Mouse (Mus musculus) intestine, postnatal 0 days (tissue): ENCODE results near the gene Lrrc43. TPM values are rescaled to one million over a fixed set of nuclear protein-coding genes. Genes with fewer than 3 reads are reported as not detected.
"Not testable (repeated sequence)": the region's sequence is repeated elsewhere in the genome, so short reads cannot be mapped to it uniquely, and the experiment has no call there.

Experiments used
- ATAC-seq: fragments of 200-750 bp; cut with Nextera tagmentation; 2 replicates; pipeline ENCODE4 v1.8.0; 2017; ENCODE audit warnings: mild to moderate bottlenecking, moderate TSS enrichment, moderate library complexity
- H3K27ac ChIP-seq: fragments of 300-500 bp; sonication (generic); 2 replicates; pipeline ENCODE4 v1.5.1; 2014; ENCODE audit warnings: mild to moderate bottlenecking, low read depth, low read length, moderate library complexity
- H3K27me3 ChIP-seq: fragments of 300-500 bp; sonication (generic); replicated peaks from 2 replicates; pipeline ENCODE4 v1.6.1; 2014; ENCODE audit warnings: low read length, mixed read lengths; ENCODE audit not compliant: control insufficient read depth, insufficient read depth
- H3K36me3 ChIP-seq: fragments of 300-500 bp; sonication (generic); 2 replicates; pipeline ENCODE4 v1.6.1; 2014; ENCODE audit warnings: mild to moderate bottlenecking, moderate library complexity; ENCODE audit not compliant: control insufficient read depth, insufficient read depth
- H3K4me1 ChIP-seq: fragments of 300-500 bp; sonication (generic); replicated peaks from 2 replicates; pipeline ENCODE4 v1.6.1; 2014; ENCODE audit warnings: antibody characterized with exemption, low read length, mixed read lengths; ENCODE audit not compliant: control insufficient read depth, insufficient read depth
- H3K4me2 ChIP-seq: fragments of 300-500 bp; sonication (generic); replicated peaks from 2 replicates; pipeline ENCODE4 v1.6.1; 2014; ENCODE audit warnings: low read depth, mild to moderate bottlenecking, moderate library complexity
- H3K4me3 ChIP-seq: fragments of 300-500 bp; sonication (generic); 2 replicates; pipeline ENCODE4 v1.5.1; 2014; ENCODE audit warnings: low read depth, low read length
- H3K9ac ChIP-seq: fragments of 300-500 bp; sonication (generic); 2 replicates; pipeline ENCODE4 v1.6.1; 2014; ENCODE audit warnings: mild to moderate bottlenecking, low read depth, low read length
- H3K9me3 ChIP-seq: fragments of 300-500 bp; sonication (generic); 2 replicates; pipeline ENCODE4 v1.6.1; 2016; ENCODE audit warnings: mixed run types; ENCODE audit not compliant: control insufficient read depth
- CTCF ChIP-seq: sonication (generic); IDR thresholded peaks from 2 replicates; pipeline ENCODE4 v1.5.1; 2016; ENCODE audit warnings: low read depth, mild to moderate bottlenecking, control low read depth, antibody characterized with exemption, moderate library complexity
- WGBS: fragments of 180-500 bp; shearing (Covaris S2); extraction: QIAGEN DNeasy Blood & Tissue Kit; methylation state at CpG from one replicate; pipeline ENCODE4 v1.1.7; 2014; 5-methylcytosine and 5-hydroxymethylcytosine counted together
- polyA plus RNA-seq: library from polyadenylated mRNA; unstranded; fragments of >200 nt; fragmentation: Nextera tagmentation; extraction: Ambion mirVana; gene quantifications from 2 replicates; pipeline ENCODE4 v1.2.1, GENCODE M21; 2015

Lrrc43 gene
- polyA plus RNA-seq, 1 experiment from 2014 or later: not detected

GRCm38 (mm10) chr5:123510160-123510559 lies 21.1 kb downstream of the Lrrc43 start, which contains the start of gene B3gnt4:
B3gnt4 (plus strand) TSS chr5:123510460.
- no peak for TF ChIP-seq CTCF
- 0 out of 2 replicates have a peak, but pooled peaks cover 4% of the 10 kb centered on the region for H3K4me1 ChIP-seq
- no peak within 1 kb of the TSS for H3K9ac ChIP-seq
- H3K27ac ChIP-seq: no peak within 1 kb of the TSS
- no peak within 1 kb of the TSS for H3K4me3 ChIP-seq
- H3K36me3 ChIP-seq: no peaks in the 10 kb centered on the region; the same call in 1 of the 2 replicates
- no peak within 1 kb of the TSS for H3K4me2 ChIP-seq
- WGBS: 92% methylated on average over 5 of the region's 5 CpGs
- peaks cover 19% of the 10 kb centered on the region; the same call in 1 of the 2 replicates for H3K27me3 ChIP-seq
- no peaks in the 10 kb centered on the region for H3K9me3 ChIP-seq
- ATAC-seq: no peak

GRCm38 (mm10) chr5:123511426-123511825 lies 22.3 kb downstream of the Lrrc43 start:
- not testable (repeated sequence) for H3K4me1 ChIP-seq, H3K9me3 ChIP-seq, H3K4me3 ChIP-seq, ATAC-seq, H3K27ac ChIP-seq, H3K4me2 ChIP-seq, H3K9ac ChIP-seq, H3K36me3 ChIP-seq
- H3K27me3 ChIP-seq: peaks cover 17% of the 10 kb centered on the region; the same call in 1 of the 2 replicates
- 87% methylated on average over 3 of the region's 3 CpGs for WGBS

GRCm38 (mm10) chr5:123512102-123512501 lies 23.0 kb downstream of the Lrrc43 start:
- no peak for TF ChIP-seq CTCF
- no peaks in the 10 kb centered on the region for H3K9me3 ChIP-seq
- H3K4me1 ChIP-seq: 0 out of 2 replicates have a peak, but pooled peaks cover 4% of the 10 kb centered on the region
- no peak overlapping the region for H3K27ac ChIP-seq
- H3K4me2 ChIP-seq: no peak overlapping the region
- H3K36me3 ChIP-seq: peaks cover 10% of the 10 kb centered on the region; the same call in 1 of the 2 replicates
- H3K9ac ChIP-seq: no peak overlapping the region
- H3K27me3 ChIP-seq: peaks cover 17% of the 10 kb centered on the region; the same call in 1 of the 2 replicates
- H3K4me3 ChIP-seq: no peak overlapping the region
- 48% methylated on average over 3 of the region's 3 CpGs for WGBS
- no peak for ATAC-seq

GRCm38 (mm10) chr5:123514871-123515270 lies 25.8 kb downstream of the Lrrc43 start:
- 91% methylated on average over 5 of the region's 5 CpGs for WGBS
- no peak for TF ChIP-seq CTCF
- Histone ChIP-seq H3K9me3 (no peaks in the 10 kb centered on the region), H3K27ac (no peak overlapping the region), H3K9ac (no peak overlapping the region), H3K36me3 (peaks cover 22% of the 10 kb centered on the region), H3K4me2 (no peak overlapping the region), H3K27me3 (no peaks in the 10 kb centered on the region), H3K4me1 (no peaks in the 10 kb centered on the region), H3K4me3 (no peak overlapping the region)
- ATAC-seq: no peak

- TF ChIP-seq CTCF: no peak
- Histone ChIP-seq H3K27ac (no peak overlapping the region), H3K4me2 (no peak overlapping the region), H3K9ac (no peak overlapping the region), H3K4me3 (no peak overlapping the region), H3K9me3 (no peaks in the 10 kb centered on the region), H3K36me3 (peaks cover 22% of the 10 kb centered on the region), H3K4me1 (no peaks in the 10 kb centered on the region), H3K27me3 (no peaks in the 10 kb centered on the region)
- no peak for ATAC-seq
- 91% methylated on average over 9 of the region's 9 CpGs for WGBS
Measured at GRCm38 (mm10) chr5:123520666-123521065, 31.6 kb downstream of the Lrrc43 start.

- Histone ChIP-seq H3K27ac (no peak overlapping the region), H3K4me3 (no peak overlapping the region), H3K4me1 (no peaks in the 10 kb centered on the region), H3K9me3 (no peaks in the 10 kb centered on the region), H3K9ac (no peak overlapping the region), H3K36me3 (peaks cover 16% of the 10 kb centered on the region), H3K4me2 (no peak overlapping the region), H3K27me3 (no peaks in the 10 kb centered on the region)
- TF ChIP-seq CTCF: no peak
- ATAC-seq: no peak
- 75% methylated on average over 1 of the region's 1 CpGs for WGBS
Measured at GRCm38 (mm10) chr5:123521621-123522020, 32.5 kb downstream of the Lrrc43 start.

- Histone ChIP-seq H3K4me2 (no peak overlapping the region), H3K4me3 (no peak overlapping the region), H3K36me3 (peaks cover 11% of the 10 kb centered on the region; the same call in 1 of the 2 replicates), H3K27me3 (no peaks in the 10 kb centered on the region), H3K4me1 (no peaks in the 10 kb centered on the region), H3K9ac (no peak overlapping the region), H3K27ac (no peak overlapping the region), H3K9me3 (no peaks in the 10 kb centered on the region)
- TF ChIP-seq CTCF: no peak
- 92% methylated on average over 1 of the region's 1 CpGs for WGBS
- ATAC-seq: no peak
Measured at GRCm38 (mm10) chr5:123522166-123522565, 33.1 kb downstream of the Lrrc43 start.
